Mouse (Mus musculus) neural tube, embryonic 14.5 days (tissue): ENCODE data around the gene Cwc22. TPM values are rescaled to one million over a fixed set of nuclear protein-coding genes. Genes with fewer than 3 reads are reported as not detected.

ENCODE experiments used
- ATAC-seq: fragments of 200-750 bp; cut with Nextera tagmentation; 2 replicates; pipeline ENCODE4 v1.8.0; 2017; ENCODE audit warnings: low read depth, mild to moderate bottlenecking, moderate TSS enrichment, moderate library complexity
- H3K27ac ChIP-seq: fragments of 300-500 bp; sonication (generic); 2 replicates; pipeline ENCODE4 v1.5.1; 2014; ENCODE audit warnings: low read depth, mild to moderate bottlenecking, control low read depth, low read length, moderate library complexity, mixed read lengths
- H3K27me3 ChIP-seq: fragments of 300-500 bp; sonication (generic); 2 replicates; pipeline ENCODE4 v1.6.1; 2014; ENCODE audit warnings: low read length; ENCODE audit not compliant: control insufficient read depth, insufficient read depth
- H3K36me3 ChIP-seq: fragments of 300-500 bp; sonication (generic); 2 replicates; pipeline ENCODE4 v1.6.1; 2014; ENCODE audit warnings: low read length, mixed read lengths; ENCODE audit not compliant: control insufficient read depth, insufficient read depth
- H3K4me1 ChIP-seq: fragments of 300-500 bp; sonication (generic); 2 replicates; pipeline ENCODE4 v1.6.1; 2014; ENCODE audit warnings: low read length; ENCODE audit not compliant: control insufficient read depth, insufficient read depth
- H3K4me2 ChIP-seq: fragments of 300-500 bp; sonication (generic); 2 replicates; pipeline ENCODE4 v1.6.1; 2014; ENCODE audit warnings: mild to moderate bottlenecking, low read depth, low read length, control low read depth
- H3K4me3 ChIP-seq: fragments of 300-500 bp; sonication (generic); 2 replicates; pipeline ENCODE4 v1.5.1; 2014; ENCODE audit warnings: low read depth, low read length, control low read depth, mixed read lengths
- H3K9ac ChIP-seq: fragments of 300-500 bp; sonication (generic); replicated peaks from 2 replicates; pipeline ENCODE4 v1.6.1; 2014; ENCODE audit warnings: low read depth, mild to moderate bottlenecking, control low read depth, low read length, mixed read lengths
- H3K9me3 ChIP-seq: fragments of 300-500 bp; sonication (generic); 2 replicates; pipeline ENCODE4 v1.6.1; 2016; ENCODE audit warnings: low read length; ENCODE audit not compliant: control insufficient read depth
- WGBS: fragments of 180-500 bp; shearing (Covaris S2); extraction: QIAGEN DNeasy Blood & Tissue Kit; methylation state at CpG from one replicate; pipeline ENCODE4 v1.1.7; 2014; 5-methylcytosine and 5-hydroxymethylcytosine counted together
- polyA plus RNA-seq: library from polyadenylated mRNA; unstranded; fragments of >200 nt; fragmentation: Nextera tagmentation; extraction: Ambion mirVana; gene quantifications from 2 replicates; pipeline ENCODE4 v1.2.1, GENCODE M21; 2014

The Cwc22 gene
- polyA plus RNA-seq, 1 experiment from 2014 or later: 17.3 TPM

- ATAC-seq: no peak
- 75% methylated on average over 2 of the region's 2 CpGs for WGBS
- Histone ChIP-seq H3K4me3 (no peak overlapping the region), H3K9ac (no peak overlapping the region), H3K4me2 (no peak overlapping the region), H3K27ac (no peak overlapping the region), H3K4me1 (no peaks in the 10 kb centered on the region), H3K9me3 (no peaks in the 10 kb centered on the region), H3K36me3 (no peaks in the 10 kb centered on the region), H3K27me3 (no peaks in the 10 kb centered on the region)
Observed at GRCm38 (mm10) chr2:77973296-77973695, 27.1 kb upstream of the Cwc22 start.

- no peaks in the 10 kb centered on the region for H3K9me3 ChIP-seq
- no peak overlapping the region for H3K27ac ChIP-seq
- ATAC-seq: no peak
- 95% methylated on average over 2 of the region's 2 CpGs for WGBS
- no peak overlapping the region for H3K4me3 ChIP-seq
- no peaks in the 10 kb centered on the region for H3K27me3 ChIP-seq
- H3K4me2 ChIP-seq: no peak overlapping the region
- no peaks in the 10 kb centered on the region for H3K4me1 ChIP-seq
- no peaks in the 10 kb centered on the region for H3K36me3 ChIP-seq
- no peak overlapping the region for H3K9ac ChIP-seq
Observed at GRCm38 (mm10) chr2:77972541-77972940, 26.4 kb upstream of the Cwc22 start.

- Histone ChIP-seq H3K9ac (no peak overlapping the region), H3K4me3 (no peak overlapping the region), H3K27me3 (no peaks in the 10 kb centered on the region), H3K27ac (no peak overlapping the region), H3K9me3 (no peaks in the 10 kb centered on the region), H3K4me2 (no peak overlapping the region), H3K4me1 (no peaks in the 10 kb centered on the region), H3K36me3 (no peaks in the 10 kb centered on the region)
- no peak for ATAC-seq
- 88% methylated on average over 1 of the region's 1 CpGs for WGBS
Observed at GRCm38 (mm10) chr2:77971871-77972270, 25.7 kb upstream of the Cwc22 start.

- Histone ChIP-seq H3K9me3 (no peaks in the 10 kb centered on the region), H3K4me3 (no peak overlapping the region), H3K27ac (no peak overlapping the region), H3K4me2 (no peak overlapping the region), H3K36me3 (no peaks in the 10 kb centered on the region), H3K4me1 (no peaks in the 10 kb centered on the region), H3K27me3 (no peaks in the 10 kb centered on the region), H3K9ac (no peak overlapping the region)
- no peak for ATAC-seq
- WGBS: 86% methylated on average over 2 of the region's 2 CpGs
Observed at GRCm38 (mm10) chr2:77971361-77971760, 25.2 kb upstream of the Cwc22 start.

GRCm38 (mm10) chr2:77970556-77970955 lies 24.4 kb upstream of the Cwc22 start:
- Histone ChIP-seq H3K9me3 (no peaks in the 10 kb centered on the region), H3K4me3 (no peak overlapping the region), H3K36me3 (no peaks in the 10 kb centered on the region), H3K27ac (no peak overlapping the region), H3K4me2 (no peak overlapping the region), H3K27me3 (no peaks in the 10 kb centered on the region), H3K9ac (no peak overlapping the region), H3K4me1 (no peaks in the 10 kb centered on the region)
- WGBS: 88% methylated on average over 3 of the region's 3 CpGs
- no peak for ATAC-seq

- Histone ChIP-seq H3K27me3 (no peaks in the 10 kb centered on the region), H3K36me3 (no peaks in the 10 kb centered on the region), H3K27ac (no peak overlapping the region), H3K4me3 (no peak overlapping the region), H3K9me3 (no peaks in the 10 kb centered on the region), H3K4me2 (no peak overlapping the region), H3K4me1 (no peaks in the 10 kb centered on the region), H3K9ac (no peak overlapping the region)
- ATAC-seq: no peak
- 97% methylated on average over 4 of the region's 4 CpGs for WGBS
Observed at GRCm38 (mm10) chr2:77969956-77970355, 23.8 kb upstream of the Cwc22 start.

- no peaks in the 10 kb centered on the region for H3K27me3 ChIP-seq
- H3K4me2 ChIP-seq: no peak overlapping the region
- no peaks in the 10 kb centered on the region for H3K9me3 ChIP-seq
- ATAC-seq: no peak
- 99% methylated on average over 3 of the region's 3 CpGs for WGBS
- H3K9ac ChIP-seq: no peak overlapping the region
- H3K36me3 ChIP-seq: no peaks in the 10 kb centered on the region
- H3K4me1 ChIP-seq: no peaks in the 10 kb centered on the region
- no peak overlapping the region for H3K27ac ChIP-seq
- no peak overlapping the region for H3K4me3 ChIP-seq
Observed at GRCm38 (mm10) chr2:77962450-77963193, 16.4 kb upstream of the Cwc22 start.

GRCm38 (mm10) chr2:77961256-77961655 lies 15.1 kb upstream of the Cwc22 start:
- Histone ChIP-seq H3K9ac (no peak overlapping the region), H3K4me2 (no peak overlapping the region), H3K4me3 (no peak overlapping the region), H3K9me3 (no peaks in the 10 kb centered on the region), H3K27ac (no peak overlapping the region), H3K36me3 (no peaks in the 10 kb centered on the region), H3K4me1 (no peaks in the 10 kb centered on the region), H3K27me3 (no peaks in the 10 kb centered on the region)
- 38% methylated on average over 1 of the region's 1 CpGs for WGBS
- no peak for ATAC-seq

GRCm38 (mm10) chr2:77960711-77961110 lies 14.5 kb upstream of the Cwc22 start:
- ATAC-seq: no peak

More at GRCm38 (mm10) chr2:77960711-77961110, 14.5 kb upstream of the Cwc22 start:
- H3K4me2 ChIP-seq: no peak overlapping the region
- H3K27ac ChIP-seq: no peak overlapping the region
- no peaks in the 10 kb centered on the region for H3K4me1 ChIP-seq
- no peak overlapping the region for H3K4me3 ChIP-seq
- no peaks in the 10 kb centered on the region for H3K9me3 ChIP-seq
- WGBS: 90% methylated on average over 3 of the region's 3 CpGs
- H3K27me3 ChIP-seq: no peaks in the 10 kb centered on the region
- no peaks in the 10 kb centered on the region for H3K36me3 ChIP-seq
- no peak overlapping the region for H3K9ac ChIP-seq
